Mouse (Mus musculus) thymus, adult 2 months (tissue): ENCODE data around the gene Ebf3.

Source experiments
- CTCF ChIP-seq: fragments of 200-500 bp; IDR thresholded peaks from 2 replicates; pipeline ENCODE4 v1.5.1; 2012; ENCODE audit warnings: mild to moderate bottlenecking, control low read depth, low read length, moderate library complexity, borderline replicate concordance; ENCODE audit not compliant: control insufficient read depth, poor library complexity, insufficient read depth; ENCODE audit errors: extremely low read depth
- POLR2A ChIP-seq: fragments of 200-500 bp; IDR thresholded peaks from 2 replicates; pipeline ENCODE4 v1.6.1; 2012; ENCODE audit warnings: mild to moderate bottlenecking, low read length, control low read depth, moderate library complexity; ENCODE audit not compliant: control insufficient read depth, poor library complexity, insufficient read depth; ENCODE audit errors: extremely low read depth

DNA sequence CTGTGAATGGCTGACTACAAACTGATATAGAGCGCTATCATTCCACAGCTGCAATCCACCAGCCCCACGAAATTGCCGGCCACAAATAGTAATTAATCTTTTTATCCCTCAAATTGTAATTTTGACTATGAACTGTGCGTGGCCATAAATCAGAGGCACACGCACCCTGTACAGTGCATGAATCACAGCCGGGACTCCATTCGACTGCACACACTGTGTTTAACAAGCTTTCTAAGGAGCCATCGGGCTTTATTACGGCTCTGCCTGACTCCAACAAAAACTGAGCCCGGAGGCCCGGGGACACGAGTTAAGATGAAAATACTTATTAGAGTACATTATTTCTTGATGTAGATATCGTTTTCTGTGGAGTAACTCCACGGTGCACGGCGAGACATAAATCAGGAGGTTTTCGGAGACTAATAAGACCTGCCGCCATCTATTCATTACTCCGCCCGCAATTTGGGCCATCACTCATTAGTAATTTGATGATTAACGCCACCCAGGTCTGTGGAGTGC is 107.4 kb downstream of the Ebf3 start:
- TF ChIP-seq CTCF (no peak), POLR2A (no peak)
